Mouse (Mus musculus): ENCODE results near the gene Pgpep1l. TPM values are rescaled to one million over a fixed set of nuclear protein-coding genes. Genes with fewer than 3 reads are reported as not detected.

Pgpep1l gene
- polyA plus RNA-seq, 1 experiment from 2014 or later, result not detected

DNA sequence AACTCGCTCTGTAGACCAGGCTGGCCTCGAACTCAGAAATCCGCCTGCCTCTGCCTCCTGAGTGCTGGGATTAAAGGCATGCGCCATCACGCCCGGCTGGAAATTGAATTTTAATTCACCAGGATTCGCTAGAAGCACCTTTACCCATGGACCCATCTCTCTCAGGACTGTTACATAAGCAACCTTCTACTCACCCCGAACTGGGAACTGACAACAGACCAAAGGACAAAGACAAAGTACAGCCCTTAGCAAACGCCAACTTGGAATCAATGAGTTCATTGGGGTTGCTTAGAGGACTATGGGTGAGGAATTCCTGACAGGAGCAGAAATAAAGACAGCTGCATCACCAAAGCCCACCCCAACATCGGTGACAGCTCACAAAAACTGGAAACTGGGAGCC, 8.6 kb upstream of the Pgpep1l start:
- H3K9ac ChIP-seq (replicated peaks), result no peak overlapping the region
- 79% methylated on average over 10 of the region's 10 CpGs for WGBS
- ATAC-seq (ENCODE audit: low FRiP score), result no peak
- no peaks in the 10 kb centered on the region for H3K9me3 ChIP-seq (replicated peaks)
- no peak overlapping the region for H3K27ac ChIP-seq (replicated peaks)
- H3K4me3 ChIP-seq (replicated peaks), result no peak overlapping the region
- peaks cover 16% of the 10 kb centered on the region for H3K4me1 ChIP-seq
- peaks cover 23% of the 10 kb centered on the region for H3K27me3 ChIP-seq (replicated peaks)
- no peak overlapping the region for H3K4me2 ChIP-seq
- no peaks in the 10 kb centered on the region for H3K36me3 ChIP-seq

DNA sequence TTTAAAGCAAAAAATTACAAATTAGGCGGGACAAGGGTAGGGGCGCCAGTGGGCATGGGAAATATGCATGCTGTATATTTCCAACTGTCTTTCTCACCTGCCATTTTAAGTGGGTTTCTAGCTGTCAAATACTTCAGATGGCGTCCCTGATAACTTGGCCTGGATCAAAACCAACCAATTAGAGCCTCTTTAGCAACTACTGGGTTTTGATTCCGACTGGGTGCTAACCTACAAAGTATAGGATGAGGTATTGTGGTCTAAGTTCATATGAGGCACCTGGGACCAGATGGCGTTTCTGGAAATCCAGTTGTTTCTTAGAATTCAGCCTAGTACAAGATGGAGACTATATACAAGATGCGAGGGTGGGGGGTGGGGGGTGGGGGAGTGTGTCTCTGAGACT, 7.8 kb upstream of the Pgpep1l start:
- peaks cover 16% of the 10 kb centered on the region for H3K27me3 ChIP-seq (replicated peaks)
- no peak overlapping the region for H3K9ac ChIP-seq (replicated peaks)
- H3K27ac ChIP-seq (replicated peaks), result no peak overlapping the region
- H3K36me3 ChIP-seq, result no peaks in the 10 kb centered on the region
- ATAC-seq (ENCODE audit: low FRiP score), result no peak
- peaks cover 12% of the 10 kb centered on the region for H3K4me1 ChIP-seq
- no peak overlapping the region for H3K4me3 ChIP-seq (replicated peaks)
- H3K9me3 ChIP-seq (replicated peaks), result no peaks in the 10 kb centered on the region
- WGBS, result 93% methylated on average over 6 of the region's 6 CpGs
- no peak overlapping the region for H3K4me2 ChIP-seq

DNA sequence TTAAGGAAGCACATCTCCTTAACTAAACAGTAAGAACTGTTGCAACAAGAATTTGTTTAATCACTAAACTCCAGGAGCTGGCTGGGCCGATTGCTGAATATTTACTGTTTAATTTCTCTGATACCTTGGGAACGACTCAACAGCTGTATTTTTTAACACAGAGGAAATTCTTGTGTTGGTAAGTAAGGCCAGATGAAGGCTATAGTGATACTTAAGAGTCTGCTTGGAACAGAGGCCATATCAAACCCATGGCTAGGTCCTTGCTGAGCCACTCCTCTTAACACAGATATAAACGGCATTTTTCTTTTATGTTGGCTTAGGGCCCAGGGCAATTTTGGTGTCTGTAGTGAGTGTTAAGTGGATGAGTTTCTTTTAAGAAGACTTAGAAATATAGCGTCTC, 6.5 kb upstream of the Pgpep1l start:
- no peak overlapping the region for H3K4me3 ChIP-seq (replicated peaks)
- ATAC-seq (ENCODE audit: low FRiP score), result no peak
- H3K9me3 ChIP-seq (replicated peaks), result no peaks in the 10 kb centered on the region
- H3K36me3 ChIP-seq, result no peaks in the 10 kb centered on the region
- no peak overlapping the region for H3K4me2 ChIP-seq
- H3K27me3 ChIP-seq (replicated peaks), result peaks cover 10% of the 10 kb centered on the region; the same call in 1 of the 2 replicates
- H3K27ac ChIP-seq (replicated peaks), result no peak overlapping the region
- no peak overlapping the region for H3K9ac ChIP-seq (replicated peaks)
- H3K4me1 ChIP-seq, result peaks cover 1% of the 10 kb centered on the region
- 66% methylated on average over 4 of the region's 4 CpGs for WGBS

DNA sequence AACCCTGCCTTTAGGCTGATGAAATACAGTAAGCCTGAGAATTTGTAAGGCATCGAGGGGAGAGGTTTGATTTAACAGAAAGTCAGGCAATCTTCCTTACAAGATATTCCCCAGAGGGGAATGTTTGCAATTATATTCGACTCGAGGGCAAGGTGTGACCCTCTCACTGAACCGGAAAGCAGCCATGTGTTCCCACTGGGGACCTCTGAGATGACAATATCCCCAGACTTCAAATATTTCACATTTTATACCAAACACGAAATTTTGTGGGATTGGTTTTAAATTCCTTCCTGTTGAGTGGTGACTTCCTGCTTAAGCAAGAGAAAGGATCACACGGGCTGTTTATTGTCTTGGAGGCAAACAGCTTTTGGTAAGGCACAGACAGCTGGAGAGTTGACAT, 2.7 kb upstream of the Pgpep1l start:
- H3K9ac ChIP-seq (replicated peaks), result no peak overlapping the region
- no peaks in the 10 kb centered on the region for H3K9me3 ChIP-seq (replicated peaks)
- ATAC-seq (ENCODE audit: low FRiP score), result no peak
- H3K4me2 ChIP-seq, result no peak overlapping the region
- no peak overlapping the region for H3K27ac ChIP-seq (replicated peaks)
- no peak overlapping the region for H3K4me3 ChIP-seq (replicated peaks)
- H3K4me1 ChIP-seq, result peaks cover 16% of the 10 kb centered on the region
- no peaks in the 10 kb centered on the region for H3K36me3 ChIP-seq
- 17% methylated on average over 6 of the region's 6 CpGs for WGBS
- peaks cover 10% of the 10 kb centered on the region; the same call in 1 of the 2 replicates for H3K27me3 ChIP-seq (replicated peaks)

DNA sequence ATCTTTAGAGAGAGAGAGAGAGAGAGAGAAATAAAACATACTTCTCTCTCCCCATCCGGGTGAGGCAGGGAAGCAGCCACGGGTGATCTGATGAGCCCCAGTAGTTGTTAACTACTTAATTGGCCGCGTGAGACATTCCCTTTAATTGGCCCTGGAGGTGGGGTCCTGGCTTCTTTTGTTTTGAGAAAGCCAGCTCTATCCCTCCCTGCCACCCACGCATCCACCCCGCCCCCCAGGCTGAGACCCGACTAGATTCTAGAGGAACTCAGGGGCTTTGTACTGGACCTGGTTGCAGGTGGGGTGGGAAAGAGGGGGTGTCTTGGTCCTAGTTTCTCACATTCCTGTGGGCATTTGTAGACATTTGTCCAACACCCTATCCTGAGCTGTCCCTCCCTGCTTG, 1.4 kb upstream of the Pgpep1l start:
- no peak overlapping the region for H3K27ac ChIP-seq (replicated peaks)
- peaks cover 10% of the 10 kb centered on the region; the same call in 1 of the 2 replicates for H3K27me3 ChIP-seq (replicated peaks)
- no peak overlapping the region for H3K9ac ChIP-seq (replicated peaks)
- H3K4me2 ChIP-seq, result no peak overlapping the region
- 23% methylated on average over 7 of the region's 7 CpGs for WGBS
- H3K9me3 ChIP-seq (replicated peaks), result no peaks in the 10 kb centered on the region
- no peaks in the 10 kb centered on the region for H3K36me3 ChIP-seq
- ATAC-seq (ENCODE audit: low FRiP score), result no peak
- H3K4me3 ChIP-seq (replicated peaks), result no peak overlapping the region
- H3K4me1 ChIP-seq, result peaks cover 16% of the 10 kb centered on the region

DNA sequence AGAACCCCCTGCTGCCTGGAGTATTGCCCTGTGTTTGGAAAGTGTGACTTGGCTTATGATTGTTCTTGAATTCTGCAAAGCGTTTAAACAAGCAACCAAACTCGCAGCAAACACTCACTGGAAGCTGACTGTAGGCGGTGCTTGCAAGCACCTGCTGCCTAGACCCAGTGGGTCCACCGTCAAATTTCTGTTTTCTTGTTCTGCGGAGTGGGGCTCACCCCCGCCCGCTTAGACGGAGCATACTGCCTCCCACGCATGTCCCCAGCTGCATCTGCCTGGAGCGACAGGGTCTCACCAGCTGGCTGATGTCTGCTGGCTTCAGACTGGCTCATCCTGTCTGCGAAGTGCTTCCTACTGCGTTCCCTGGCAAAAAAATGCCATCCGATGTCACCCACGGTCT, 498 bp upstream of the Pgpep1l start:
- Histone ChIP-seq H3K4me1 (peaks cover 16% of the 10 kb centered on the region), H3K36me3 (no peaks in the 10 kb centered on the region), H3K27me3 (replicated peaks) (peaks cover 10% of the 10 kb centered on the region; the same call in 1 of the 2 replicates), H3K27ac (replicated peaks) (no peak overlapping the region), H3K9me3 (replicated peaks) (no peaks in the 10 kb centered on the region), H3K4me2 (peak overlapping the region; percentile 69), H3K9ac (replicated peaks) (no peak overlapping the region), H3K4me3 (replicated peaks) (peak overlapping the region; percentile 34)
- ATAC-seq (ENCODE audit: low FRiP score), result 0 out of 2 replicates have a peak, but pooled peaks have one; percentile 38
- WGBS, result 12% methylated on average over 14 of the region's 14 CpGs

DNA sequence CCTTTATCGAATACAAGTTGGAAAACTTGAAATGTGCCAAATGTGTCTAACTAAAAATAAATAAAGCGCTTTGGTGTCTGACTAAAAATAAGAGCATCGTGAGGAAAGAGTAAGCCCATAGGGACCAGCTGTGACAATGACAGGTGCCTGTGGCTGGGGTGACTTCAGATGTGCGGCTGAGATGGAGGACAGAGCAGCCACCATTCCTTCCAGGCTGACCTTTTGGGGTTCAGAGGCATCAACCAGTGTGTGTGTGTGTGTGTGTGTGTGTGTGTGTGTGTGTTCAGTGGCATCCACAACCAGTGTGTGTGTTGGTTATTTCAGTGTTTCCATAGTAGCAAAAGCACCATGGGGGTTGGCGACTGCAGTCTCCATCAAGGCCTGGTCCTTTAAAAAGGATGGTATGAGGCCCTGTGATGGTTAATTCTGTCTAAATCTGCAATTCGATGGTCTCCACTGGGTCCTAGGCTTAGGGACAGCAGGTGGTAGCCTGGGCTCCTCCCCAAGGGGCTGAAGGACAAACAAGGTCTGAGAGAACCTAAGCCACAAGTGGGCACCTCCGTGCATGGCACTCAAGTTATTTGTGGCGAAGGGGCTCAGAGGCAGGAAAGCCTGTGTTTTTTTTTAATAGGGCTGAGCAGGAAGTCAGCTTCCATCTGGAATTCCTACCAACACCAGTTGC, 546 bp downstream of the Pgpep1l start:
- peaks cover 16% of the 10 kb centered on the region for H3K4me1 ChIP-seq
- H3K27ac ChIP-seq (replicated peaks), result no peak overlapping the region
- no peak for ATAC-seq (ENCODE audit: low FRiP score)
- H3K9ac ChIP-seq (replicated peaks), result no peak overlapping the region
- no peaks in the 10 kb centered on the region for H3K36me3 ChIP-seq
- 62% methylated on average over 8 of the region's 8 CpGs for WGBS
- H3K27me3 ChIP-seq (replicated peaks), result peaks cover 10% of the 10 kb centered on the region; the same call in 1 of the 2 replicates
- H3K4me2 ChIP-seq, result peak overlapping the region; percentile 69
- H3K9me3 ChIP-seq (replicated peaks), result no peaks in the 10 kb centered on the region
- H3K4me3 ChIP-seq (replicated peaks), result peak overlapping the region; percentile 34

DNA sequence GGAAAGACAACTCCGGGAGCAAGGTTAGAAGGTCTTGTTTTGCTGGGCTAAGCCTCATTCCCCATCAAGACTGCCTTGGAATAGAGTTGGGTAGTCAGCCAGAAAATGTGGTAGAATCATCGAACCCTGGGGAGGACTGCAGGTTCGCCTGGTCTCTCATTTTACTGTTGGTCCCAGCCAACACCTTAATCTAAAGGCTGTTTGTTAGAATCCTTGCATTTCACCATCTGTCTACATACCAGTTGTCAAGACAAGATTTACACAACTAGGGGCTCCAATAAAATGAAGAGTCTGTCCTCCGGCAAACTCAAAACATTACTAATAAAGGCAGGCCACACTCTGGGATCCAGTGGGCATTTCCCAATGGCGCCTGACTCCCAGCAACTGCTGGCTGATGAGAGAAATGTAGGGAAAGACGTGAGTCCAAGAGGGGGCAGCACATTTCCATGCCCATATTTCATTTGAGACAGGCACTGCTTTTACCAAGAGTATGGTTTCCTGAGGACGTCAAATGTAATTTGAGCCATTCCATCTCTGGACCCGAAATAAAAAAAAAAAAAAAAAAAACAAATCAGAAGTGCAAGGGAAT, 1.3 kb downstream of the Pgpep1l start:
- Histone ChIP-seq H3K4me3 (replicated peaks) (no peak overlapping the region), H3K9ac (replicated peaks) (no peak overlapping the region), H3K9me3 (replicated peaks) (no peaks in the 10 kb centered on the region), H3K27me3 (replicated peaks) (peaks cover 10% of the 10 kb centered on the region; the same call in 1 of the 2 replicates), H3K4me1 (peaks cover 16% of the 10 kb centered on the region), H3K4me2 (no peak overlapping the region), H3K27ac (replicated peaks) (no peak overlapping the region), H3K36me3 (no peaks in the 10 kb centered on the region)
- 55% methylated on average over 8 of the region's 8 CpGs for WGBS
- ATAC-seq (ENCODE audit: low FRiP score), result no peak

DNA sequence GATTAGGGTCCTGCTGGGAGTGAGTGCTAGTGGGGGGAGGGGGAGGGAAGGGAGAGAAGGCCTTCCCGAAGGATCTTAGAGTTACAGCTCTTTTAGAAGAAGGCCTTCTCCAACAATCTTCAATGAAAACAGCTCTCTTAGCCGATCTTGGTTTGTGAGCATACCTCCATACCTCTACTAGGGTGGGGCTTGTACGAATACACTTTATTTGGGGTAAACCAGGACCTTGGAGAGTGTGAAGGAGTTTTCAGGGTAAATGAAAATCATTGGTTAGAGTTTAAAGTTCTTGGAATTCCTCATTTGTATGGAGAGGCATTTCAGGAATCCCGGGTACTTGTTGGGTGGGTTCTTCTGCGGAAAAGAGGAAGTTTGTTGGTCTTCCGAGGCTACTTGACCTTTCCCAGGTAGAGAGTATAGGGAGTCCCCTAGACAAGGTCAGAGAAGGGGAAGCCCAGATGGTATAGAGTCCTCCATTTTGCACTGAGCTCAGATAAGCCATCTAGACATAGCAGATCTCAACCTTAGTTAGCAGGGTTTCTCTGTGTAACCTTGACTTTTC, 4.4 kb downstream of the Pgpep1l start:
- Histone ChIP-seq H3K9ac (replicated peaks) (no peak overlapping the region), H3K4me1 (peaks cover 14% of the 10 kb centered on the region), H3K9me3 (replicated peaks) (no peaks in the 10 kb centered on the region), H3K4me3 (replicated peaks) (no peak overlapping the region), H3K27ac (replicated peaks) (no peak overlapping the region), H3K4me2 (no peak overlapping the region), H3K27me3 (replicated peaks) (0 out of 2 replicates have a peak, but pooled peaks cover 5% of the 10 kb centered on the region), H3K36me3 (no peaks in the 10 kb centered on the region)
- 81% methylated on average over 6 of the region's 6 CpGs for WGBS
- ATAC-seq (ENCODE audit: low FRiP score), result no peak

DNA sequence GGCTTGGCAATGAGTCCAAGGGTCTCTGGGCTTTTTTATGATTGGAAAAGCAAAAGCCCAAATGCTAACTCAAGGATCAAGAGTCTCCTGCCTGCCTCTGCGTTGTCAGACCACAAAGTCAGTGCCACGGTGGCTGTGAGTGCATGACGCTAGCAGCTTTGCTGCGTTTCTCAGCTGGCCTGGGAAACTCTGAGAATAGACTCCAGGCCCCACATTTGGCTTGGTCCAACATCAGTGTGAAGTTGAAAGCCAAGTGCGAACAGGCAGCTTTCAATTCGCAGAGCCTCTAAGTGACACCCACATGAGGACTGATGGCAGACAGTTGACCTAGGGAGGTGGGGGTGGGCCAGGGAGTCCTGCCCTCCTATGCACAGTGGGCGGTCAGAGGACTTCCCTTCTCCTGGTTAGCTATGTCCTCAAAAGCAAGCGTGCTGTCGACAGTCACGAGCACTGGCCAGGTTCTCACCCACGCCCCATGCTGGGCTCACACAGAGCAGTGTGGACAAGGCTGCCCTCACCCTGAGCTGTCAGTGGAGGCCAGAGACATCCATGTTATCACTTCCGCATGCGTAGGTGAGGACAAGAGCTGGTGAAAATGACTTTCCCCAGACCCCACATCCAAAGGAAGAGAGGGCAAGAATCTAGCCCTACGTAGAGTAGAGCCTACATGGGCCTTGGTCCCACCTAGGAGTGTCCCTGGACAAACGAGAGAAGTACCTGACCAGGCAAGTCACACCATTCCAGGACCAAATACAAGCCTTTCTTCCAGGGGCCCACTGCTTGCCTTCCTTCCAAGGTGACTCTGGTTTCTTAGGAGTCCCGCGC, 5.5 kb downstream of the Pgpep1l start:
- no peak for ATAC-seq (ENCODE audit: low FRiP score)
- Histone ChIP-seq H3K4me2 (no peak overlapping the region), H3K9me3 (replicated peaks) (no peaks in the 10 kb centered on the region), H3K36me3 (no peaks in the 10 kb centered on the region), H3K4me1 (peaks cover 3% of the 10 kb centered on the region; the same call in 1 of the 2 replicates), H3K27ac (replicated peaks) (no peak overlapping the region), H3K27me3 (replicated peaks) (no peaks in the 10 kb centered on the region), H3K4me3 (replicated peaks) (no peak overlapping the region), H3K9ac (replicated peaks) (no peak overlapping the region)
- WGBS, result 88% methylated on average over 17 of the region's 17 CpGs

DNA sequence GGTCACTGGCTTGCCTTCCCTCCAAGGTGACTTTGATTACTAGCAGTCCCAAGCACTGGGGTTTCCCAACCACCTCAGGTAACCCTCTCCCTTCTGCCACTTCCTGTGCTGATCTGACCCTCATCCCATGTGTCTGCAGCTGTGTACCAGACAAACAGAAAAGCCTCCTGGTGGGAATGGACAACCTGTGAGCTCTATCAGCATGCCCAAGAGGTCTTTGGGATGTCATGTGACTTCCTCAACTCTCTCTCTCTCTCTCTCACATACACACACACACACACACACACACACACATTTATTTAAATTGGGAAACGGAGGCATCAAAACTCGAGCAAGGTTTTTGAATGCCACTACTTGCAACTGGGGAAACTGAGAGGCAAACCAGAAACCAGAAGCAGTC, 6.3 kb downstream of the Pgpep1l start:
- no peak for ATAC-seq (ENCODE audit: low FRiP score)
- H3K4me3 ChIP-seq (replicated peaks), result no peak overlapping the region
- H3K9me3 ChIP-seq (replicated peaks), result no peaks in the 10 kb centered on the region
- no peaks in the 10 kb centered on the region for H3K27me3 ChIP-seq (replicated peaks)
- no peak overlapping the region for H3K4me2 ChIP-seq
- H3K36me3 ChIP-seq, result no peaks in the 10 kb centered on the region
- H3K9ac ChIP-seq (replicated peaks), result no peak overlapping the region
- no peak overlapping the region for H3K27ac ChIP-seq (replicated peaks)
- 64% methylated on average over 2 of the region's 2 CpGs for WGBS
- H3K4me1 ChIP-seq, result no peaks in the 10 kb centered on the region

Data from neural tube, embryonic 15.5 days (tissue).